Mouse (Mus musculus) hindbrain, embryonic 14.5 days (tissue): ENCODE results near the gene F2r. TPM values are rescaled to one million over a fixed set of nuclear protein-coding genes. Genes with fewer than 3 reads are reported as not detected.
A peak's percentile ranks its signal among the peaks of the same experiment; 100 is the strongest.

Experiments
- ATAC-seq: fragments of 200-750 bp; cut with Nextera tagmentation; 2 replicates; pipeline ENCODE4 v1.8.0; 2017; ENCODE audit warnings: moderate number of reproducible peaks, mild to moderate bottlenecking, moderate TSS enrichment, moderate library complexity; ENCODE audit not compliant: low FRiP score
- DNase-seq: peaks from one replicate; pipeline ENCODE4 v3.0.0-alpha.2; 2015; ENCODE audit warnings: low spot score
- H3K27ac ChIP-seq: fragments of 300-500 bp; sonication (generic); 2 replicates; pipeline ENCODE4 v1.5.1; 2014; ENCODE audit warnings: mild to moderate bottlenecking, moderate library complexity
- H3K27me3 ChIP-seq: fragments of 300-500 bp; sonication (generic); 2 replicates; pipeline ENCODE4 v1.6.1; 2014; ENCODE audit warnings: mild to moderate bottlenecking, low read length, mixed read lengths; ENCODE audit not compliant: control insufficient read depth, insufficient read depth
- H3K36me3 ChIP-seq: fragments of 300-500 bp; sonication (generic); replicated peaks from 2 replicates; pipeline ENCODE4 v1.6.1; 2014; ENCODE audit not compliant: control insufficient read depth, insufficient read depth
- H3K4me1 ChIP-seq: fragments of 300-500 bp; sonication (generic); replicated peaks from 2 replicates; pipeline ENCODE4 v1.6.1; 2014; ENCODE audit warnings: antibody characterized with exemption, low read length, mixed read lengths; ENCODE audit not compliant: control insufficient read depth, insufficient read depth
- H3K4me2 ChIP-seq: fragments of 300-500 bp; sonication (generic); replicated peaks from 2 replicates; pipeline ENCODE4 v1.6.1; 2014; ENCODE audit warnings: mild to moderate bottlenecking, moderate library complexity
- H3K4me3 ChIP-seq: fragments of 300-500 bp; sonication (generic); replicated peaks from 2 replicates; pipeline ENCODE4 v1.5.1; 2014; ENCODE audit warnings: mild to moderate bottlenecking, low read length
- H3K9ac ChIP-seq: fragments of 300-500 bp; sonication (generic); 2 replicates; pipeline ENCODE4 v1.6.1; 2014
- H3K9me3 ChIP-seq: fragments of 300-500 bp; sonication (generic); 2 replicates; pipeline ENCODE4 v1.6.1; 2016; ENCODE audit warnings: low read length; ENCODE audit not compliant: control insufficient read depth
- WGBS: fragments of 180-500 bp; shearing (Covaris S2); extraction: QIAGEN DNeasy Blood & Tissue Kit; methylation state at CpG from one replicate; pipeline ENCODE4 v1.1.7; 2014; 5-methylcytosine and 5-hydroxymethylcytosine counted together
- polyA plus RNA-seq: library from polyadenylated mRNA; unstranded; fragments of >200 nt; fragmentation: Nextera tagmentation; extraction: Ambion mirVana; gene quantifications from 2 replicates; pipeline ENCODE4 v1.2.1, GENCODE M21; 2014

Gene F2r
- polyA plus RNA-seq, 1 experiment from 2014 or later: 69.4 TPM

DNA sequence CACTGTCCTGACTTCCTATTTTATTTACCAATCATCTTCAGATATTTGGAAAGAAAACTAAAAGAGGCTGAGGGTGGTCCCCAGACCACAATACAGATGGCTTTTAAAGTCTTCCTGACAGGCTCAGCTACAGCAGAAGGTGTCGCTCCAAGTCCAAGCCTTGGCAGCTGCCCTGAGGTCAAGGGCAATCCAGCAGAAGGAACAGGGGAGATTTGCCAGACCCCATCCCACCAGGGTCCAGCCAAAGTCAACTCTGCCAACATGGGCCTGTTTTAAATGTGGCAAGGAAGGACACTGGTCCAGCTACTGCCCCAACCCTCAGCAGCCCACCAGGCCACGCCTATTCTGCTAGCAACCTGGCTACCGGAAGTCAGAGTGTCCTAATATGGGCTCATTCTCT is 31.7 kb upstream of the F2r start:
- H3K9ac ChIP-seq: no peak overlapping the region
- DNase-seq (no peak), ATAC-seq (no peak)
- no peaks in the 10 kb centered on the region for H3K9me3 ChIP-seq
- no peaks in the 10 kb centered on the region for H3K4me1 ChIP-seq
- no peaks in the 10 kb centered on the region for H3K36me3 ChIP-seq
- H3K27ac ChIP-seq: no peak overlapping the region
- no peak overlapping the region for H3K4me2 ChIP-seq
- H3K4me3 ChIP-seq: no peak overlapping the region
- no peaks in the 10 kb centered on the region for H3K27me3 ChIP-seq
- 98% methylated on average over 3 of the region's 3 CpGs for WGBS

- Histone ChIP-seq H3K9me3 (no peaks in the 10 kb centered on the region), H3K36me3 (no peaks in the 10 kb centered on the region), H3K27me3 (no peaks in the 10 kb centered on the region), H3K4me2 (no peak overlapping the region), H3K4me1 (peaks cover 4% of the 10 kb centered on the region; the same call in 1 of the 2 replicates), H3K4me3 (no peak overlapping the region), H3K27ac (no peak overlapping the region), H3K9ac (no peak overlapping the region)
- 88% methylated on average over 4 of the region's 4 CpGs for WGBS
- ATAC-seq (no peak), DNase-seq (no peak)
Measured at GRCm38 (mm10) chr13:95647248-95647647, 29.0 kb upstream of the F2r start.

DNA sequence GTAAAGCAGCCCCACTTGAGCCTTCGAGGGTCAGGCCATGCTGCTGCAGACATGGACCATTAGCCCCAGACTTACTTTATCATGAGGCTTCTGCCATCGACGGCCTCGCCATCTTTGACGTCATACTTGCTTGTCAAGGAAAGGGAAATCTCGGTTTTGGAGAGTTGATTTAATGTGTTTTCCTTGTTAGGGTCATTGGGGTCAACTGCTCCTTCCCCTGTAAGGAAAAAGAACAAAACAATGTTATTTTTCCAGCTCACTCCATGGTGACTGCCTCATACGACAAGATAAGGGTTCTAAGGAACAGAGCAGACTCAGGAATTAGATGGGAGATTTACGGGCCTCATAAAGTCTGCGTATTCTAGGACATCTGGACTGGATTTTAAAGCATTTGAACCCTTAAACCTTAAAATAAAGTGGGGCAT is 28.4 kb upstream of the F2r start:
- H3K4me3 ChIP-seq: no peak overlapping the region
- DNase-seq: no peak
- no peak overlapping the region for H3K4me2 ChIP-seq
- no peak overlapping the region for H3K27ac ChIP-seq
- WGBS: 72% methylated on average over 9 of the region's 9 CpGs
- H3K9ac ChIP-seq: no peak overlapping the region
- H3K9me3 ChIP-seq: no peaks in the 10 kb centered on the region
- no peaks in the 10 kb centered on the region for H3K27me3 ChIP-seq
- no peaks in the 10 kb centered on the region for H3K36me3 ChIP-seq
- ATAC-seq: no peak
- peaks cover 4% of the 10 kb centered on the region; the same call in 1 of the 2 replicates for H3K4me1 ChIP-seq

- Histone ChIP-seq H3K36me3 (no peaks in the 10 kb centered on the region), H3K4me3 (no peak overlapping the region), H3K4me2 (no peak overlapping the region), H3K9me3 (no peaks in the 10 kb centered on the region), H3K4me1 (peaks cover 16% of the 10 kb centered on the region), H3K27me3 (no peaks in the 10 kb centered on the region), H3K27ac (no peak overlapping the region), H3K9ac (no peak overlapping the region)
- 72% methylated on average over 7 of the region's 7 CpGs for WGBS
- ATAC-seq (no peak), DNase-seq (no peak)
Measured at GRCm38 (mm10) chr13:95643740-95644139, 25.5 kb upstream of the F2r start.

DNA sequence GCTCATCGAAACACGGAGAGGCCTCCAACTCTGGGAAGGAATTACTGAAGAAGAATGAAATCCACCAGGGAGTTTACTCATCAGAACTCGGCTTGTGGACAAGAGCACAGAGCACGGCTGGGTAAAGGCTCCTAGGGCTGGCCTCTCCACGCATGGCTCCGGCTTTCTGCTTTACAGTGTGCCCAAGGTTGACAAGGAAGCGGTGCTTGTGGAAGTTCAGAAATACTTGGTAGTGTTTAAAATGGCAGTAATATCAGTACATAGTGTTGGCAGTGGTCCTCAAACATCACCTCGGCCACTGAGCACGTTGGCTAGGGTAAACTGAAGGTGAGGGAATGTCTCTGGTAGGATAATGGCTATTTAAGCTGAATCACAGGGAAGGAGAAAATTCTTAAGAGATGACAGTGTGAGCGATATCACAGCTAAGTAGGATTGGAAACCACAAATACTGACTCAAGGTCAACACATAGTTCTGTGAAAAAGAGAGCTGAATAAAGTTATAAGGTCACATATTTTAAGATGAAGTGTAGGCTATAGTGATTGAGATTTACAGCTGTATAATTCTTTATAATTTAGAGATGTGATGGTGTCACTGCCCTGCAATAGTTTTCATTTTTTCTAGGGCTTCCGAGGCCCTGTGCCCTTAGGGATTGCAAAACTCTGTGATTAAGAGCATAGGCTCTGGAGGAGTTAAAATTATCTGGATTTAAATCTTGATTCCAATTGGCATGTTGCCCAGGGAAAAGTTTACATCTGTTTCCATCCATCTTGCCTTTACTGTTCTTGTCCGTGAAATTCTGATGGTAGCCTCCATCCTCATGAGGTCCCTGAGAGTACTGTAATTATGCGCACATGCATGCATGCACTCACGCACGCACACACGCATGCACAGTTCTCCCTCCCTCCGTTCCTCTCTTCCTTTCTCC is 23.0 kb upstream of the F2r start:
- no peak overlapping the region for H3K27ac ChIP-seq
- H3K4me1 ChIP-seq: peaks cover 18% of the 10 kb centered on the region
- H3K9me3 ChIP-seq: no peaks in the 10 kb centered on the region
- 92% methylated on average over 17 of the region's 17 CpGs for WGBS
- H3K4me2 ChIP-seq: no peak overlapping the region
- H3K4me3 ChIP-seq: no peak overlapping the region
- no peaks in the 10 kb centered on the region for H3K27me3 ChIP-seq
- DNase-seq: no peak
- no peaks in the 10 kb centered on the region for H3K36me3 ChIP-seq
- no peak for ATAC-seq
- H3K9ac ChIP-seq: no peak overlapping the region

- Histone ChIP-seq H3K27me3 (no peaks in the 10 kb centered on the region), H3K9ac (no peak overlapping the region), H3K27ac (no peak overlapping the region), H3K4me1 (peaks cover 18% of the 10 kb centered on the region), H3K9me3 (no peaks in the 10 kb centered on the region), H3K4me3 (no peak overlapping the region), H3K36me3 (no peaks in the 10 kb centered on the region), H3K4me2 (no peak overlapping the region)
- ATAC-seq (no peak), DNase-seq (no peak)
- 67% methylated on average over 1 of the region's 1 CpGs for WGBS
Measured at GRCm38 (mm10) chr13:95640408-95640807, 22.1 kb upstream of the F2r start.

DNA sequence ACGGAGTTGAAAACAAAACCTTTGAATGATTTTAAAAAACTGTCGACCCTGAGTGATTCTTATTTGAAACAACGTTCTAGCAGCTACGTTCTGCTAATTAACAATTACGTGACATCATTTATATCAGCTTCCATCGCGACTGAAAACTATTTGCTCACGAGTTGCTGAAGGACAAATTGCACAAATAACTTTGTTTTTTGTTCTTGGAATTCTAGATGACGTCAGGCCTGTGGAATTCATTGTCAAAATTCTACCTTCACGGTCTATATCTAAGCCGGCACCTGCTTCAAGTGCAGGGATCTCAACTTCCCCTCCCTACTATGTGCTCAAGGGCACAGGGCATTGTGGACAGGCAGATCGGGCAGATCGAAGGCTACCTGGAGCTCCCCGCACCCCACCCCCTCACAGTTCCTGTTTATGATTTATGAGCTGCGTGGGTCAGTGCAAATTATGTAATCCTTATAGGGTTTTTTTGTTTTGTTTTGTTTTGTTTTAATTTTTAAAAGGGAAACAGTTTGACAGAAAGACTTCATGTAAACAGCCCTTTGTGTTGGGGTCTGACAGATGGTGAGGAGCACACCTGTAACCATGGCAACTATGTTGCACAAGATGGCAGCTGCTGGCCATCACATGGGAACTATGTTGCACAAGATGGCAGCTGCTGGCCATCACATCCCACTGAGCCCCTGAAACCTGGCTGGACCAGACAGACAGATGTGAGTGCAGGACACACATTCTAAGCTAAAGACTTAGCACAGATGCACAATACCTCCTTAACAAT is 21.2 kb upstream of the F2r start:
- Histone ChIP-seq H3K4me1 (peaks cover 18% of the 10 kb centered on the region), H3K9me3 (no peaks in the 10 kb centered on the region), H3K36me3 (no peaks in the 10 kb centered on the region), H3K27ac (peak overlapping the region; percentile 65; the same call in 1 of the 2 replicates), H3K9ac (no peak overlapping the region), H3K4me3 (no peak overlapping the region), H3K4me2 (no peak overlapping the region), H3K27me3 (no peaks in the 10 kb centered on the region)
- WGBS: 68% methylated on average over 15 of the region's 15 CpGs
- DNase-seq (peak; percentile 64), ATAC-seq (peak; percentile 55; the same call in 1 of the 2 replicates)

GRCm38 (mm10) chr13:95638894-95639293 is 20.6 kb upstream of the F2r start:
- H3K9ac ChIP-seq: no peak overlapping the region
- WGBS: 34% methylated on average over 5 of the region's 5 CpGs
- peak; percentile 51; the same call in 1 of the 2 replicates for ATAC-seq

GRCm38 (mm10) chr13:95637737-95638136 is 19.4 kb upstream of the F2r start:
- 83% methylated on average over 10 of the region's 10 CpGs for WGBS
- H3K9ac ChIP-seq: no peak overlapping the region
- H3K36me3 ChIP-seq: no peaks in the 10 kb centered on the region
- no peak overlapping the region for H3K4me3 ChIP-seq
- ATAC-seq: no peak
- H3K4me1 ChIP-seq: peaks cover 14% of the 10 kb centered on the region
- H3K27ac ChIP-seq: no peak overlapping the region
- no peaks in the 10 kb centered on the region for H3K27me3 ChIP-seq
- H3K4me2 ChIP-seq: no peak overlapping the region
- no peak for DNase-seq
- no peaks in the 10 kb centered on the region for H3K9me3 ChIP-seq

More at GRCm38 (mm10) chr13:95638894-95639293, 20.6 kb upstream of the F2r start:
- Histone ChIP-seq H3K27ac (peak overlapping the region; percentile 65; the same call in 1 of the 2 replicates), H3K4me2 (no peak overlapping the region), H3K9me3 (no peaks in the 10 kb centered on the region), H3K4me1 (peaks cover 18% of the 10 kb centered on the region), H3K36me3 (no peaks in the 10 kb centered on the region), H3K4me3 (no peak overlapping the region), H3K27me3 (no peaks in the 10 kb centered on the region)
- no peak for DNase-seq
